Mouse (Mus musculus): ENCODE measurements around the gene Kctd20.

Kctd20 gene

DNA sequence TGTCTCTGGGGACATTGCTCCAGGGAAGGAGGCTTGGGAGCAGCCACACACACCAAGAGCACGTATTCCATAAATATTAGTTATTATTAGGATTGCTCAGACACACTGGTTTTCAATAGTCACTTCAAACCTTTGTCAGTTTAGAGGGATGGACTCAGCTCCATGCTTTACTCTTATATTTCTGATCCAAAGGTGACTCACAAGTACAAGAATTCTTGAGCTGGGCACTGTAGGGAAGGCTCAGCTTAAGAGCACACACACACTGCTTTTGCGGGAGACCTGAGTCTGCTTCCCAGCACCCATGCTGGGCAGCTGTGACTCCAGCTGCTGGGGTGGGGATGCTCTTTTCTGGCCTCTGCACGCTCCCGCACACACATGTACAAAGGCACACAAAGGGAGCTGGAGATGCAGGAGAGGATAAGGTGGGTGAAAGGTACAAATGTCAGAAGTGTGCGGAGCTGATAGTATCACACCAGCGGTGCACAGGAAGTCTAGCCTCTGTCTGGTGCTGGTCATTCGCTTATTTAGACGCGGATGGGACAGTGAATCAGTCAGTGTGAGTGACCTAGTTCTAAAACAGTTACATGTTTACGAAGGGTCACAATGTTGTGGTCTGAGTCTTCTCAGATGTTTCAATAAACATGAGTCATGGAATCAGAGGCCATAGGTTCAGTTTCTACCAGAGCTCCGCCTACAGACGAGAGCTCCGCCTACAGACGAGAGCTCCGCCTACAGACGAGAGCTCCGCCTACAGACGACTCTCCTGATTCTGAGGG, 20.1 kb upstream of the Kctd20 start:
- no peak for DNase-seq (ENCODE audit: low read depth in 1 of 2, low spot score in 2 of 2)

DNA sequence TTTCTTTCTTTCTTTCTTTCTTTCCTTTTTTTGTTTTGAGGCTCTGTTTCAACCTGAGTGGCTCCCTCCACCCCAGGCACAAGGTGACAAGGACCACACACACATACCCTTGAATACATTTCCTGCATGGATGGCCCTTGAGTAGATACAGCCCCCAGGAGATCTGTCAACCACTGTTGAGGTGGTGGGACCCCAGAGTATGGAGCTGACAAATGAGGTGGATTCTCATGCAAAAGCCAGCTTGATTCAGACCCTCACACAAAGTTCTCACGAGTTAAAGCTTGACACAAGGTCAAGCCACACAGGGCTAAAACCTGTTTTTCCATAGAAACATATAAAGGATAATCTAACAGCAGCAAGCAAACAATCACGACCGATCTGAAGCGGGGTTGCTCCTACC, 19.5 kb upstream of the Kctd20 start:
- DNase-seq (ENCODE audit: low read depth in 1 of 2, low spot score in 2 of 2) = no peak

DNA sequence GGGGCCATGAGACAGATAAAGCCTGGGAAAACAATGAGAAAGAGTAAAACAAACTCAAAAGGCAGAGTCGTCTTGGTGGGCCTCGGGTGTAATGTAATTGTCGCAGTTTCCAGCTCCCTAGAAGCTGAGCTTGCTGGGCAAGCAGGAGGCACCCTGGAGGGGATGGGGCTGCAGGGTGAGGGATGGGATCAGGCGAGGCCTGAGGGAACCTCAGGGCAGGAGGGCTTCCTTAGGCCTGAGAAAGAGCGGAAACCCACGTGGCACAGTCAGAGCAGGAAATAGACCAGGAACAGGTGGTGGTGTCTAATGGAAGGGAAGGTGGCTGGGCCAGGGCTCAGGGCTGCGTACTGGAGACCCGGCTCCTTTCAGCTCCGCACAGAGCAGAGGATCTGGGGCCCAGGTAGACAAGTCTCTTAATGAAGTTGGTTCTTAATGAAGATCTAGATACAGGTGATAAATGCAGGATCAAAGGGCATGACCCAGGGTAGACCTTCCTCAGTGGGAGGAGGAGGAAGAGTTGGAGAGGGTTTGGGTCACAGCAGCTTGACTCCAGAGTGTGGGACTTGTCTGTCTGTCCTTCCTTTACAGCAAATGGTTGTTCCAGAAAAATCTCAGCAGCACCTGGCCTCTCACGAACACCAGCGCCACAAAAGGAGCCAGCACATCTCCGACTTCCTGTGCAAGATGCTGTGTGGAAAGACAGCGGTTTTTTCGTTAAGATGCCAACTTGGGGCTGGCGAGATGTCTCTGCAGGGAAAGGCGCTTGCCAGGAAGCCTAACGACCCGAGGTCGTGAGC, 17.4 kb upstream of the Kctd20 start:
- no peak for DNase-seq (ENCODE audit: low read depth in 1 of 2, low spot score in 2 of 2)

DNA sequence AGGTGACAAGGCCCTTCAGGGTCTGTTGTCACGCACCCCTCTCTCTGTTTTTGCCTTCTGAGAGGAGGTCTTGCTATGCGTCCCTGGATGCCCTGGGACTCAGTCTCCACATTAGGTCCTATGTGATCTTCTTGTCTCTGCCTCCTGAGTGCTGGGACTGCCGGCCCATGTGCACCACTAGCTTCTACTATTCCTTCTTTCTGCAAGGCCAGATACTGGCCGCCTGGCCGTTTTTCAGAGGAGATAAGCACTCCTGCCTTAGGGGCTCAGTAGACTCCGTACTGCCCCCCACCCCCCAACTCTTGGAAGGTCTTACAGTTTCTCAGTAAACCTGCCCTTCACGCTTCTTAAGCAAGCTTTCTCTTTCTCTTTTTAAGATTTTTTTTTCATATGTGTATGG, 15.6 kb upstream of the Kctd20 start:
- no peak for DNase-seq (ENCODE audit: low read depth in 1 of 2, low spot score in 2 of 2)

DNA sequence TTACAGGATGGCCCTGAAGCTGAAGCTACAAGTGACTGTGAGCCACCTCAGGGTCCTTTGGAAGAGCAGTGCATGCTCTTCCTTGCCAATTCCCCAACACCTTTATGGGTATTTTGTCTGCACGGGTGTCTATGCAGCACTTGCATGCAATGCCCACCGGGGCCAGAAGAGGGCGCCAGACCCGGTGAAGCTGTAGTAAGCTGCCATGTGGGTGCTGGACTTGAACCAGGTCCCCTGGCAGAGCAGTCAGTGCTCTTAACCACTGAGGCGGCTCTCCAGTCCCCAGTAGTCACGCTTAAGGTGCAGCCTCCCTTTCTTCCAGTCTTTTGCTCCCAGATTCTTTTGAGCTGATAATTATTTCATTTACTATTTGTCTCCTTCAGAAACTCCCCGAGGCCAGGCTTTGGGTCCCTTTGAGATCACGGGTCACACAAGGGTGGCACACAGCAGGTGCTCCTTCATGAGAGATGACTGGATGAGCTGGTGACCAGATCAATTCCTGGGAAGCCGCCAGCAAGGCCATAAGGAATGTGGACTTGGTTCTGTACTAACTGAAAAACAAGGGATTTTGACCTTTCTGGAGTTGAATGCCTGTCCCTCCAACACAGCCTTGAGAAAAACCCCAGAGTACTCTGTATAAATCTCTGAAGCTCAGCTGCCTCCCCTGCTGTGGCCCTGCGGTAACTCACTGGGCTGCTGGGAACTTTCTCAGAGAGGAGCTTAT, 15.0 kb upstream of the Kctd20 start:
- DNase-seq (ENCODE audit: low read depth in 1 of 2, low spot score in 2 of 2) = peak in 1 of 2 experiments; percentile 61

DNA sequence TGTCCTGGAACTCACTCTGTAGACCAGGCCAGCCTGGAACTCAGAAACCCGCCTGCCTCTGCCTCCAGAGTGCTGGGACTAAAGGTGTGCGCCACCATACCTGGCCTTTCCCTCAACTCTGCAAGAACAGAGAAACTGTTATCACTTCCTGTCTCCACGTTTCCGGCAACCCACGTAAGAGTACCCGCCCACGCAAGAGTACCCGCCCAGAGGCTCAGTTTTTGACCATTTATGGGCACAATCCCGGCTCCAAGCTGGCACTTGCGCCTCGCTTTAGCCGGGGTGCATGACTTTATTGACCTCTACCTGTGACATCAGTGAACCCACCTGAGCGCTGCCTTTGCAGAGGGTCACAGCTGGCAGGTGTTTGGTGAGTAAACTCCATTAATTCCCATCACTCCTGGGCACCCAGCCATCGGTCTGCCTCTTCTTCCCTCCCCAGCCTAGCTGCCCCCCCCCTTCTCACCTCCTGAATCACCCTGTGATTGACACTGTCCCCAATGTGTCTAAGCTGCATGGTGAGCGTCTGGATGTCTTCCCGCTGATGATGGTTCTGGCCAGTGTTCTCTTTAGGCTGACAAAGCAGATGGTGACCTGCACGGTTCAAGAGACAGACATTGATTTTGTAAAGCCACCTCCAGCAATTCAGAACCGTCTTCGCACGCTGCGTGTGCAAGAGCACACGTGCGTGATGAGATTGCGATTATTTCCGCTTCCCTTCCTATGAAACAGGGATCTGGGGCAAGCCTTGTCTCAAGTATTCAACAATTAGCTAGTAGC, 10.8 kb upstream of the Kctd20 start:
- DNase-seq (ENCODE audit: low read depth in 1 of 2, low spot score in 2 of 2) = no peak

DNA sequence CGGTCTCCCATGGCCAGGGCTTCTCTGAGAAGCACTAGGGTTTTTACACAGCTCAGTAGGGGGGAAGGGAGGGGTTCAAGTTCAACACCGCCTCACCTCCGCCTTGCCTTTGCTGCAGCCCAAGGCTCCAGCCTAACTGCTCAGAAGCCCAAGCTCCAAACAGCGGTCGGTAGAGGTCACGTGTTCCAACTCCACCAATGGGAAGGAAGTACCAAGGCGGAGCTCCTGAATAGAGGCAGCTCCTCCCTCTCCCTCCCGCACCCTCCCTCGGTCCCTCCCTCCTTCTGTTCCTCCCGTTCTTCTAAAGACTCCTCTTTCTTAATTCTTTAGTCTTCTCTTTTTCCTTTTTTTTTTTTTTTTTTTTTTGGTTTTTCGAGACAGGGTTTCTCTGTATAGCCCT, 9.6 kb upstream of the Kctd20 start:
- DNase-seq (ENCODE audit: low read depth in 1 of 2, low spot score in 2 of 2) = no peak

DNA sequence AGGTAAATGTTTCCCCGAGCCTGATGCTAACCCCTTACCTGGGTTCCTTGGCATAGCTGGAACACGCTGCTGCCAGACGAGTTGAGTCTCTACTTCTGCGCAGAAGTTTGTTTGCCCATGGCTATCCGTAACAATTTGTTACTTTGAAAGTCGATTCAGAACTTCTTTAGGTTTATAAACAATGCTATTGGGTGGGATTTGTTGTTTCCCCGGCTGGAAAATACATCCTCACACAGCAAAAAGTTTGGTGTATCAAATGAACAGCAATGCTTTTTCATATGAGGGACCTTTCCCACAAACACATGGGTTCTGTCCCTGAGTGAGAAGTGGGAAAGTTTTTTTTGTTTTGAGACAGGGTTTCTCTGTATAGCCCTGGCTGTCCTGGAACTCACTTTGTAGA, 8.0 kb upstream of the Kctd20 start, which contains the start of gene Pxt1:
Pxt1 (minus strand) TSS at position 101 of the 400 bp plus-strand sequence.
- no peak for DNase-seq (ENCODE audit: low read depth in 1 of 2, low spot score in 2 of 2)

DNA sequence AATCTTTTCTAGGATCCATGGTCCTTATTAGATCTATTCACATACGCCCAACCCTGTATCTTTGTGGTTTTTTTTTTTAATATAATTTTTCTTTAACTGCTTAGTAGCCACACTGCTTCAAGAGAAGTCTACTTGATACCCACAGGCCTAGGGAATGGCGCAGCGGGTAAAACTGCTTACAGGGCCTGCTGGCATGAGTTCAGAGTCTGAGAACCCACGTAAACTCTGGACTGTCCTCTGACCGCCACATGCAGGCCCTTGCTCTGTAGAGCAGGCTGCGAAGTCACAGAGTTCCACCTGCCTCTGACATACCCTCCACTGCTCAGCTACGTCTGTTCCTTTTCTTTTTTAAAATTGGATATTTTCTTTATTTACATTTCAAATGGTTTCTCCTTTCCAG, 7.3 kb upstream of the Kctd20 start:
- DNase-seq (ENCODE audit: low read depth in 1 of 2, low spot score in 2 of 2) = no peak

DNA sequence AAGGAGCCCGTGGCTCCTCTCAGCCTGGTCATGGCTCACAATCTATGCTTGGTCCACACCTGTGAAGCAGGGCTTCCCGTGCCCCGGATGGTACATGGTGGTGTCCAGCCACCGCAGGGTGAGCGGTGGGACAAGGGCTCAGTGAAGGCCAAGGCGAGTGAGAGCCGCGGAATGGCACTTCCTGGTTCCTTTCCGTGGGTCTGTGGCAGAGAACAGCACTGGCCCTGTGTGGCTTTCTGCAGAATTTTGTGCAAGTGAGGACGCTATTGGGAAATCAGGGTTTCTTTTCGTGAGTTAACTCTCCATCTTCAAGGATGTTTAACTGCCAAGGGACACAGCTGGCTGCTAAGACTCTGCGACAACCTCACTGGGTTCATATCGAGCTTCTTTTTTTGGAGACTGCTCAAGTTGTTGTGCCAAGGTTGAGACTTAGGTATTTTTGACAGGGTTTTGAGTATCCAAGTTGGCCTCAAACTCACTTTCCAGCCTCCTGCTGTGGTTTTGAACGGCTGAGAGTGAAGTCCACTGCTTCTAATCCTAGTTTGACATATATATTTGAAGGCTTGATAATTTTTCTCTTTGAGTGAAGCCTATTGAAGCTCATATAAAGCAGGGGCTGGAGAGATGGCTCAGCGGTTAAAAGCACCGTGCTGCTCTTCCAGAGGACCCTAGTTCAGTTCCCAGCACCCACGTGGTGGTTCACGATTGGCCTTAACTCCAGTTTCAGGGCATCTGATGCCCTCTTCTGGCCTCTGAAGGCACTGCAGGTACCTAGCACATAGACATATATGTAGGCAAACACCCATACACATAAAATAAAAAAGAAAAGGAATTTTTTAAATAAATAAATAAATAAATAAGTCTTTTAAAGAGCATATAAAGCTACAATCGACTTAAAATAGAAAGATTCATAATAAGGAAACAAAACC, 4.5 kb upstream of the Kctd20 start:
- no peak for DNase-seq (ENCODE audit: low read depth in 1 of 2, low spot score in 2 of 2)

DNA sequence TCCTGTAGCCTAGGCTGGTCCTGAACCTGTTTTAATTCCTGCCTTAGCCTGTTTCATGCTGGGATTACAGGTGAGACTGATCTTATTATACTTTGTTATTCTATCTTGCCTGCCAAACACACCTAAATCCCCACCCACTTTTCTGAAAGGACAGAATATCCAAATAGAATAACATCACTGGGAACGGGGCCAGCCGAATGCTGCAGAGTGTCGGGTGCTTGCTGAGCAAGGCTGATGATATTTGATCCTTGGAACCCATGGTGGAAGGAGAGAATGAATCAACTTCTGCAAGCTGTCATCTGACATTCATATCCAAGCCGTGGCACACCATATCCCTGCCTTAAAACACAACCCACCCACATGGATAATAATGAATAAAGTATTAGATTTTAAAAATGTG, 3.1 kb upstream of the Kctd20 start:
- no peak for DNase-seq (ENCODE audit: low read depth in 1 of 2, low spot score in 2 of 2)

DNA sequence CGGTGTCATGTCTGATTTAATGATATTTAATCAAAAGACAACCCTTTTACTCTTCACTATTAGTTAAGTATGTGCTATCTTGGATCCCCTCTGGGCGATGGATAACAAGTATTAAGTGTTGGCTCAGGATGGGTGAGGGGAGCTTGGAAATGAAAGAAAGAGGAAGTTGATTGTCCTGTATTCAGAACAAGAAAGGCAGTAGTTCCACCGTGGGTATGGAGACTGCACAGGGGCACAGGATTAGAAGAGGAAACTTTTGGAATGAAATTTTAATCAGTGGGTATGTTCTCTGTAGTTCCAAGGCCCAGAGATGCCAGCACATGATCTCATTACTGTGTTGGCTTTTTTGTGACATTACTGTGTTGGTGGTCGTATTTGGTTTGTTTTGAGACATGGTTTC, 999 bp upstream of the Kctd20 start:
- no peak for DNase-seq (ENCODE audit: low read depth in 1 of 2, low spot score in 2 of 2)

DNA sequence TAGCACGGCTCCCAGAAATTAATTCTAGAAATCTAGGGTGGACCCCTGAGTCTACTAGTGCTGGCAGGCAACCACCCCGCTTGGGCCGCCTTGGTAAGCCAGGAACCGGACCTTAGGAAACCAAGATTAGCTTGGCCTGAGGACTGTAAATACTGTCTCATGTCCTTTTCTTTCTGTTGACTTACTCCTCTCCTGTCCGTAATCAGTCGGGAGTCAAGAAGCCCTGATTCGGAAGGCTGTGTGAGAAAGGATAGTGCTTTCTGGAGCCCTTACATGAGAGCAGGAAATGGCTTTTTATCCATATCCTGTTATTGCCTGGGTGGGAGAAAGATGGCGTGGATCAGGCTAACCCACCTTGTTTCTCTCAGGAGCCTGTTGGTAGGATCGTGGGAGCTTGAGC, 1.5 kb downstream of the Kctd20 start:
- DNase-seq (ENCODE audit: low read depth in 1 of 2, low spot score in 2 of 2) = no peak

DNA sequence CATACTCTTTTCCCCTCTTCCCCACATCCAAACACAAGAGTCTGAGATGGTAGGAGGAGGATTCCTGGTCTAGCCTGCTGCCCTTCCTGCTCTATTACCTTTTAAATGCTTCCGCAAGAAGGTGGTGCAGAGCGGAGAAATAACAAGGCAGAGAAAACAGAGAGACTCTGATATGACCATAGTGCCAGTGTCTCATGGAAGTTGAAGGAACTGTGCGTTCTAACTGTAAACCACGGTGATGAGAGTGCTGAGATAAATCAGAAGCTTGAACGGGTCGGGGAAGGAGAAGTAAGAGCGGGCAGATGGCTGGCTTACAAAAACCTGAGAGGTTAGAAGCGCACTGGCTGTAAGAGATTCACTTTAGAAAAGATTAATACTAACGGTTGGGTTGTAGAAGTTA, 2.7 kb downstream of the Kctd20 start:
- DNase-seq (ENCODE audit: low read depth in 1 of 2, low spot score in 2 of 2) = no peak

DNA sequence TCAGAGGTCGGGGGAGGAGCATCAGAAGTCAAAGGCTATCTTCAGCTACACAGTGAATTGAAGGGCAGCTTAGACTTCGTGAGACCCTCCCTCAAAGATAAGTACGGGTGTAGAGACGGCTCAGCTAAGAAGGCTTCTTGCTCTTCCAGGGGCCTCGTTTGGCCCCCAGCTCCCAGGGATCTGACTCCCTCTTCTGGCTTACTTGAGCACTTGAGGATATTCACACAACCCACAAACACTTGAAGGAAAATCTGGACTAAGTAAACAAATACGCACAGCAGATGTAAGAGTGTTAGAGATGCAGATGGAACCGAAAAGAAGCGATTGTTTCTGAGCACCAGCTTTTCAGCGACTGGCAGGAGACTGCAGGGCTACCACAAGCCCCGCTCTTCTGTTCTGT, 8.8 kb downstream of the Kctd20 start:
- DNase-seq (ENCODE audit: low read depth in 1 of 2, low spot score in 2 of 2) = no peak

DNA sequence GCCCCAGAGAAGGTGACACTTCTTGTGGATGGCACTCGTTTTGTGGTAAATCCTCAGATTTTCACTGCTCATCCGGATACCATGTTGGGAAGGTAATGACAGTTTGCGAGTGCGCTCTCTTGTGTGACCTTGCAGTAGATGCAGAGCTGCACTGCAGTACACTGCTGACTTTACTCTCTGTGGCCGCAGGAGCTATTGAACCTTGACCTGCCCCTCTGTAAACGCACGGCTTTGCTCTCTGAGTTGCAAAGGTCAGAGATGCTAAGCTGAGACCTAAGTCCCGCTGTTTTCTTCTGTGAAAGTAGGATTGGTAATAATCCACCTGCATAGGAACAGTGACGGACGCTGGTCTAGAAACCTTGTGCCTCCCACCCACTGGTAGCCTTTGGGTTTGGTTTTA, 9.8 kb downstream of the Kctd20 start:
- DNase-seq (ENCODE audit: low read depth in 1 of 2, low spot score in 2 of 2) = no peak

DNA sequence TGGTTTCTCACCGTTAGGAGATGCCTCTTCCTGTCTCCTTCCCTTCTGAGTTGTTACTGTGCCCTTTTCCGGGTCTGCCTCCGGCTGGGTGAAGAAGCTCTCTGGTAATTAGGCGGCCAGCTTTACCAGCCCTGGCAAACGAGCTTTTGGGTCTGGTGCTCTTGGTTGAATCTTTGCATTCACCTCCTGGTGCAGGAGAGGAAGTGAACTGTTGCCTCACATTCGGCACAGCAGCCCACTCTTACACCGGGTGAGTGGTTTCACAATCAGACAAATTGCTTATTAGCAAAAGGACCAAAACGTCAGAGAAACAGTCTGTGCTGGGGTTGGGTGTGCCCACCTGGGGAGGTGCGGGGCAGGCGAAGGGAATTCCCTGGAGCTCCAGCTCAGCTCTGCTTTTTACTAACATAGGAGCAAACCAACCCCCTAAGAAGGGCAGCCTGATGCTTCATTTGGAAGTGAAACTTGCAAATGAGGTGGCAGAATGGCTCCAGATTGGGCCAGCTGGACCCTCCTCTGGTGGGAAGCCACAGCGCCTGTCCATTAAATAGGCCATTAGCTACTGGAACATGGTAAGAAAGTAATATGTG, 15.4 kb downstream of the Kctd20 start:
- DNase-seq (ENCODE audit: low read depth in 1 of 2, low spot score in 2 of 2) = peak; percentile 42 to 46

DNA sequence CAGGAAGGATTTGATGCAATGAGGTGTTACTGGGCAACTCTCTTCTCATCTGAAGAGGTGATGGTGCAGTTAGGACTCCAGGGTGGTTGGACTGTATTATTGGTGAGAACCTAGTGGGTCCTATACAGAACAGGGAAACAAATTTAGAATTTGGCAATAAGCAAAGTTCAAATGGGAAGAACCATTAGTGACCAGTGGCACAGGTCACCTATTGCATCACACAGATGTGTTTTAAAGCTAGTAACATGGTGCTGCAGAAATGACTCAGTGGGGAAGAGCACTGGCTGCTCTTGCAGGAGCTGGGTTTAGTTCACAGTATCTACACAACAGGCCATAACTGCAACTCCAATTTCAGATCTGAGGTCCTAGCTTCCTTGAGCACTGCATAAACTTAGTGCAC, 18.4 kb downstream of the Kctd20 start:
- DNase-seq (ENCODE audit: low read depth in 1 of 2, low spot score in 2 of 2) = no peak

DNA sequence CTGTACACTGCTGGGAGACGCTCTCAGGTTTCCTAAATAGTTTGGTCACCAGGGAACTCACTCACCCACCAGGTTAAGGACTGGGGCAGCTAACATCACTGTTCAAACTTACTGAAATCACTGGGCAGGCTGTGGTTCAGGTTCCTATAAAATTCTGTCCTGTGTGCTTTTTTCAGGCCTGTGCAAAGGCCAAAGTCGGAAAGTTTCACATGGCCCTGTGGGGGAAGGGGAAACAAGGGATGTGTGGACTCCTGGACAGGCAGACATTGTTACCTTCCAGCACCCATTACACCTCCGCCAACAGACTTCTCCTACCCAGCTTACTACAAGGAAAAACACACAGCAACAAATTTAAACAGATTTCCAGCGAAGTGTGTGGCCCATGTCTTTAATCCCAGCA, 27.3 kb downstream of the Kctd20 start:
- no peak for DNase-seq (ENCODE audit: low read depth in 1 of 2, low spot score in 2 of 2)

DNA sequence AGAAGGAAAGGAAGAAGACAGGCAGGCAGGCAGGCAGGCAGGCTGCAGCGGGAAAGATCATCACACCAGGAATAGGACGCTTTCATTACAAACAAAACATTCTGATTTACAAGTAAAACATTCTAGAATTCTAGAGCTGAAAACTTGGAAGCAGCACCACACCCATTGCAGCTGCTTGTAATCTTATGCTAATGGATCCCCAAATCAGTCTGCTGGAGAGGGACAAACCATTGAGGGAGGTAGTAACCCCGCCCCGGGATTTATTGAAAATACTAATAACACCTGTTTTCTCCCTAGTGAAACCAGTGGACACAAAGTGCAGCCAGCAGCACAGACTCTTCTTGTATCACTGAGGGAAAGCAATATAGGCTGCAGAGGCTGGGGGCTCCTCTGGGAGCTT, 29.3 kb downstream of the Kctd20 start:
- DNase-seq (ENCODE audit: low read depth in 1 of 2, low spot score in 2 of 2) = no peak

All from monocyte, adult 2 months (primary cell).